Mouse (Mus musculus): ENCODE data around the gene Sim2. TPM values are rescaled to one million over a fixed set of nuclear protein-coding genes. Genes with fewer than 3 reads are reported as not detected.
A peak's percentile ranks its signal among the peaks of the same experiment; 100 is the strongest.

Sim2 gene
- polyA plus RNA-seq, 1 experiment from 2014 or later = 0.16 TPM

DNA sequence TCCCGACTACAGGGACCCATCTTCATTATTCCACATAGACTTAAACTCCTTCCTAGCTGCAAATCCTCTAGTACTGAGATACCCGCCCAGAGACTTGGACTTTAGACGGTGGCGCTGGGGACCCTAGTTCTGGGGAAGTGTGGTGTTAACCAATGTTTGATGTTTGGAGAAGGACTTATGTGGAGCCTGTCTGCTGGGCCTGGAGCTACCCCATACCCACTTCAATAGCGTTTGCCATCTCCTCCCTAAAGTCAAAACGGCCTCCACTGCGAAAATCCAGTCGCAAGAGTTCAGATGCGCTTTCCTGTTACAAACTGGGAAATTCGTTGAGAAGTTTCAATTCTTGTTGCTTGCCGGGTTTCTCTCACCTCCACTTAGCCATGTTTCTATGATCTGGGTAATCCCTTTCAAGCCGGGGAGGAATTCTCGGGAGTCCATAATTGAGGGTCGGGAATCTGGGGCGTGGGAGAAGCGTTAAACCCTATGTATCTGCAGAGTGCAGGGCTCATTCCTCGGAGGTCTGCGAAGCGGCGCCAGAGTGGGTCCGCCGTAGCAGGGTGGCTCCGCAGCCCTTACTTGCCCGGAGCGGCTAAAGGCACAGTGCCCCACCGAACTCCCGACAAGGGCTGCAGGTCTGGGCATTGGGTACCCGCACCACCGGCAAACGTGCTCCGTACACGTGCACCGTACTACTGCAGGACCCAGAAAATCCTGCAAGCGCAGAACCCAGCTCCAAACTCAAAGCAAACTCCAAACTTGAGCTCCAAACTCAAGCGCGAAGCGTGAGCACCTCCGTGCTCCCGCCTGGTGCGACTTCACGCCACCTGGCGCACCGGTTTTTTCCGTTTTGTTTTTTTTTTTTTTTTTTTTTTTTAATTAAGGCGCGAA lies 1.5 kb upstream of the Sim2 start:
- no peaks in the 10 kb centered on the region for H3K9me3 ChIP-seq (ENCODE audit: control insufficient read depth, low read length)
- no peaks in the 10 kb centered on the region for H3K36me3 ChIP-seq (ENCODE audit: control insufficient read depth, insufficient read depth, low read length)
- H3K4me2 ChIP-seq (ENCODE audit: low read depth) = no peak overlapping the region
- under 1% methylated on average over 46 of the region's 46 CpGs for WGBS
- H3K27me3 ChIP-seq (ENCODE audit: control insufficient read depth, insufficient read depth, low read length) = peaks cover 95% of the 10 kb centered on the region
- no peak overlapping the region for H3K27ac ChIP-seq (ENCODE audit: low read depth, low read length)
- no peak overlapping the region for H3K9ac ChIP-seq (ENCODE audit: low read length)
- DNase-seq (ENCODE audit: low spot score) (peak; percentile 47), ATAC-seq (ENCODE audit: insufficient read depth, low FRiP score, low TSS enrichment) (no peak)
- no peak overlapping the region for H3K4me3 ChIP-seq (ENCODE audit: low read depth, low read length)
- peaks cover 12% of the 10 kb centered on the region for H3K4me1 ChIP-seq (ENCODE audit: control insufficient read depth, insufficient read depth, low read length)

DNA sequence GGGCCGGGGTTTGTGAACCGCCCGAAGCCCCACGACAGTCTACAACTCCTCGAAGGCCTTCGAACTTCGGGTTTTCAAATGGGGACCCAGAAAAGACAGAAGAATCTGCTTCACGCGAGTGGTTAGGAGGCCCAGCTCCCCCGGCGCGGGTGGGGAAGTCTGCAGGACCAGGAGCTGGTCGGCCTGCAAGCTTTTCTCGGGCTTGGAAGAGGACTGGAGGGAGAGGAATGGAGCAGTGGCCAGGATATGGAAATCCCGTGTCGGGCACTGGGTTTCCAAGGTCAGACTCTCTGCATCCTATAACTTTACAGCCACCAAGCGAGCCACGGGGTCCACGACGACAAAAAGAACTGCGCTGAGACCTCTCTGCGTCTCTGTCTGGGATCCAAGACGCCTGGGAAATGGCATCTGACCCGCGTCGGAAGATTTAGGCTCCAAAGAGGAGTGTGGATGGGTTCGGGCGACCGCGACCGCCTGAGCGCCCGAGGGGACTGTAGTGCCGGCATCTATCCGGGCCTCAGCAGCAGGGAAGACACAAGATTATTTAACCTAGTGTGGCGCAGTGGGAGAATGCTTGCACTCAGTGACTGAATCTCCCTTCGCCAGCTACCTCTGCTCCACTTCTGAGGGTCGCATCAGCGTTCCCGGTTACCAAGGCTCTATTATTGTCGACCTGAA lies 744 bp upstream of the Sim2 start:
- under 1% methylated on average over 41 of the region's 41 CpGs for WGBS
- H3K27me3 ChIP-seq (ENCODE audit: control insufficient read depth, insufficient read depth, low read length) = peaks cover 97% of the 10 kb centered on the region
- H3K4me3 ChIP-seq (ENCODE audit: low read depth, low read length) = no peak overlapping the region
- no peak overlapping the region for H3K27ac ChIP-seq (ENCODE audit: low read depth, low read length)
- no peaks in the 10 kb centered on the region for H3K9me3 ChIP-seq (ENCODE audit: control insufficient read depth, low read length)
- DNase-seq (ENCODE audit: low spot score) (peak; percentile 48), ATAC-seq (ENCODE audit: insufficient read depth, low FRiP score, low TSS enrichment) (no peak)
- no peak overlapping the region for H3K9ac ChIP-seq (ENCODE audit: low read length)
- peaks cover 12% of the 10 kb centered on the region for H3K4me1 ChIP-seq (ENCODE audit: control insufficient read depth, insufficient read depth, low read length)
- H3K36me3 ChIP-seq (ENCODE audit: control insufficient read depth, insufficient read depth, low read length) = no peaks in the 10 kb centered on the region
- H3K4me2 ChIP-seq (ENCODE audit: low read depth) = no peak overlapping the region

DNA sequence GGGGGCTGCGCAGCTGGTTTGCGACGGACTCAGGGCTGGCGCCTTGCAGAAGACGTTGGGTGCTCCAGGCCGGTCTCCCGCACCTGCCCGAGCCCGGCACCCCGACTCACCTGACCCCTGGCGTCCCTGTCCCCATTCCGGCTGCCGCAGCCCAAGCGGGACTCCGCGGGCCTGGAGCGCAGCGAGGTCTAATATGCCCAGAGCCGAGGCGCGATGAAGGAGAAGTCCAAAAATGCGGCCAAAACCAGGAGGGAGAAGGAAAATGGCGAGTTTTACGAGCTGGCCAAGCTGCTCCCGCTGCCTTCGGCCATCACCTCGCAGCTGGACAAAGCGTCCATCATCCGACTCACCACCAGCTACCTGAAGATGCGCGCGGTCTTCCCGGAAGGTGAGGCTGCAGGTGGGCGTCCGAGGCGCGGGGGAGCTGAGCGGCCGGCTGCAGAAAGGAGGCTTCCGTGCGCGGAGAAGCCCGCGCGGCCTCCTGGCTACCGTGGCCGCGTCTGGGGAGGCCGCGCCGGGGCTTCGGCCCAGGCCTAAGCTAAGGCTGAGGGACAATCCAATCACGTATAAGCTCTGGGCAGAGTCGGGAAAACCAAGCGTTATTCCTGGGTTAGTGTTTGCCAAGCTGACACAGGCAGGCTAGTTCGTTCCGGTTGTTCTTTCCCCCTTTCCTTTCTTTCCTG lies 1.0 kb downstream of the Sim2 start:
- H3K4me3 ChIP-seq (ENCODE audit: low read depth, low read length) = peak overlapping the region; percentile 23
- DNase-seq (ENCODE audit: low spot score) = peak; percentile 51
- peaks cover 97% of the 10 kb centered on the region for H3K27me3 ChIP-seq (ENCODE audit: control insufficient read depth, insufficient read depth, low read length)
- no peaks in the 10 kb centered on the region for H3K9me3 ChIP-seq (ENCODE audit: control insufficient read depth, low read length)
- peaks cover 12% of the 10 kb centered on the region for H3K4me1 ChIP-seq (ENCODE audit: control insufficient read depth, insufficient read depth, low read length)
- no peak for ATAC-seq (ENCODE audit: insufficient read depth, low FRiP score, low TSS enrichment)
- no peak overlapping the region for H3K27ac ChIP-seq (ENCODE audit: low read depth, low read length)
- WGBS = under 1% methylated on average over 57 of the region's 57 CpGs
- H3K9ac ChIP-seq (ENCODE audit: low read length) = no peak overlapping the region
- H3K36me3 ChIP-seq (ENCODE audit: control insufficient read depth, insufficient read depth, low read length) = no peaks in the 10 kb centered on the region
- H3K4me2 ChIP-seq (ENCODE audit: low read depth) = peak overlapping the region; percentile 36

DNA sequence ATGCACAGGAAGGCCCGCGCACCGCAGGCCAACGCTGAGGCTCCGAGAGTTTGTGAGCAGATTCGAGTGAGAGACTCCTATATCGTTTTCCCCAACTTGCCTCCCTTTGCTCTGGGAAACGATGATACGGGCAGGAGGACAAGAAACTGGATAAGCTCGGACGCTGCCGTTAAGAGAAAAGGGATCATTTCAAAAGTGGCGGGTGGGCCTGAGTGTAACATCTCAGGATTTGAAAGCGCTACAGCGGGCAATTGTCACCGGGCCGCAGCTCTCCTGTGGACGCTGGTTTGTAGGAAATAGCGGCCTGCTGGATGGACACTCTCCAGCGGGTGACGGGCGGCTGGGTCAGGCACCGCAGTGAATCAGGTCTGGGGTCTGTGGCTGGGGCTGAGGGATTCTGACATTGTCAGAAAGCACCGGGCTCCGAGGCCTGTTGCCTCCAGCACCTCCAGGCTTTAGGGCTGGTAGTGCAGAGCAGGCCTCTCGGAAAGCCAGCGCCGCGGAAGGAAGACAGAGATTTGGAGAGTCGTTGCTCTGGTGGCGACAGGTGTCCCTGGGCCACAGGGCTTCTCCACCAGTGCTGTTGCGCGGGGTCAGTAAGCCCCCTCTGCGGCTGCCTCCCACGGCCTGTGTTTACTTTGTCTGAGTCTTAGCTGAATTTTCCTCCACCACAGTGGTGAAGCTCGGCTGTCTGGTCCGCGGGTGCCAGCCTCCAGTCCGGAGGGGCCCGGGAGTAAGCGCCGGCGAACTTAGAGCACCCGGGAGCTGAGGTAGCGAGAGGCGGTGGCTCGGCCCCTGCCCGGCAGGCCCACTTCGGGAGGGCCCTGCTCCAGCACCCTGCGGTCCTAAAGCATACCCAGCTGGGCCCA lies 2.2 kb downstream of the Sim2 start:
- no peak for ATAC-seq (ENCODE audit: insufficient read depth, low FRiP score, low TSS enrichment)
- Histone ChIP-seq H3K9ac (ENCODE audit: low read length) (no peak overlapping the region), H3K4me3 (ENCODE audit: low read depth, low read length) (no peak overlapping the region), H3K27ac (ENCODE audit: low read depth, low read length) (no peak overlapping the region), H3K4me2 (ENCODE audit: low read depth) (no peak overlapping the region), H3K36me3 (ENCODE audit: control insufficient read depth, insufficient read depth, low read length) (no peaks in the 10 kb centered on the region), H3K27me3 (ENCODE audit: control insufficient read depth, insufficient read depth, low read length) (peaks cover 97% of the 10 kb centered on the region), H3K9me3 (ENCODE audit: control insufficient read depth, low read length) (no peaks in the 10 kb centered on the region), H3K4me1 (ENCODE audit: control insufficient read depth, insufficient read depth, low read length) (peaks cover 12% of the 10 kb centered on the region)
- peak; percentile 61 for DNase-seq (ENCODE audit: low spot score)
- WGBS = under 1% methylated on average over 50 of the region's 50 CpGs

DNA sequence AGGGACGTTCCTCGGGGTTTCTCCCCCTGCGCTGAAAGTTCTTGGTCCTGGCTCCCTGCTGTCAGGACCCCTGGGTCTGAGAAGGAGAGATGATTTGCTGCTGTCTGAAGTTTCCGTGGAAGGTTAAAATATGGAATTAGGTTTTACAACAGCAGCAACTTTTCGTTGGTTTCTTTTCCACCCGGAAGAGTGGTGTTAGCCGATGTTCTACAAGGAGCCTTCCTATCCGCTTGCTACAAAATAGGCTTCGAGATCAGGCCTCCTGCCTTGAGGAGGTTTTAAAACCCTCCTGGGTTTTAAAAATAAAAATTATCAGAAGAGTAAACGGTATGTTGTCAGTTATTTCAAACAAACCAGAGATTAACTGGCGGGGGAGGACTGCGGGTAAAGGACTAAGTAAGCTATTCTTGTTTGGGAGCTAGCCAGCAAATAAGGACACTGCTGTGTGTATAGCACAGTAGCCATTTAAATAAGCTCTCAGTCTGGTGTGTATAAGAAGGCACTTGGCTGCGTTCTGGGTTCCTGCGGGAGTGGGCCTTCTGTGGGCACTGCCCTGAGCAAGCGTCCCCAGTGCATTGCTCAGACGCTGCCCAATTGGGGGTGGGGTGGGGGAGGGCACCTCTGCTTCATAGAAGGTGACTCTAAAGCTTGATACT lies 3.0 kb downstream of the Sim2 start:
- DNase-seq (ENCODE audit: low spot score) = peak; percentile 16
- H3K9me3 ChIP-seq (ENCODE audit: control insufficient read depth, low read length) = no peaks in the 10 kb centered on the region
- no peak overlapping the region for H3K9ac ChIP-seq (ENCODE audit: low read length)
- peaks cover 12% of the 10 kb centered on the region for H3K4me1 ChIP-seq (ENCODE audit: control insufficient read depth, insufficient read depth, low read length)
- 3% methylated on average over 16 of the region's 16 CpGs for WGBS
- no peaks in the 10 kb centered on the region for H3K36me3 ChIP-seq (ENCODE audit: control insufficient read depth, insufficient read depth, low read length)
- H3K4me2 ChIP-seq (ENCODE audit: low read depth) = no peak overlapping the region
- peaks cover 97% of the 10 kb centered on the region for H3K27me3 ChIP-seq (ENCODE audit: control insufficient read depth, insufficient read depth, low read length)
- no peak for ATAC-seq (ENCODE audit: insufficient read depth, low FRiP score, low TSS enrichment)
- H3K27ac ChIP-seq (ENCODE audit: low read depth, low read length) = no peak overlapping the region
- H3K4me3 ChIP-seq (ENCODE audit: low read depth, low read length) = no peak overlapping the region

DNA sequence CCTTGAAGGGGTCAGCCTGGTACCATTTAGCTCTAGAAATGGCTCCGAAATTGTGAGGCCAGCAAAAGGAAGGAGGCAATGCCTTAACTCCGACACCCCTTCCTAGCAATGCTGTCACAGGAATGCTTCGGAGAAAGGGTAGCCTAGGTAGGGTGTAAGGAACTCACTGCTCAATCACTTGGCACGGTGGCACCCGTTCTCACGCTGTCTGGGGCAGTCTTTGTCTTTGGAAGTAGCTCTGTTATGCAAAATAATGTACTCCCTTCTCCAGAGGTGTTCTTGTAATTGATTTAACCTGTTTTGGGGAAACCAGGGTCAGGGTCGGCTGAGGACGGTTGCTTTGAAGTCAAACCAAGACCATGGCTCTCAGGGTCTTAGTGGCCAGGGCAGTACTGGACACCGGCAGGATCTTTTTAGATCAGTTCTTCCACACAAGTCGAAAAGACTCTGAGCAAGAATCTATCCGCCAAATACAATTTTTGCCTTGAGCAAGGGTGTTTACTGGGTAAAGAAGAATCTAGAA lies 3.6 kb downstream of the Sim2 start:
- H3K27me3 ChIP-seq (ENCODE audit: control insufficient read depth, insufficient read depth, low read length) = peaks cover 97% of the 10 kb centered on the region
- ATAC-seq (ENCODE audit: insufficient read depth, low FRiP score, low TSS enrichment) (no peak), DNase-seq (ENCODE audit: low spot score) (peak; percentile 27)
- H3K27ac ChIP-seq (ENCODE audit: low read depth, low read length) = no peak overlapping the region
- no peak overlapping the region for H3K9ac ChIP-seq (ENCODE audit: low read length)
- no peak overlapping the region for H3K4me2 ChIP-seq (ENCODE audit: low read depth)
- no peak overlapping the region for H3K4me3 ChIP-seq (ENCODE audit: low read depth, low read length)
- H3K36me3 ChIP-seq (ENCODE audit: control insufficient read depth, insufficient read depth, low read length) = no peaks in the 10 kb centered on the region
- under 1% methylated on average over 11 of the region's 11 CpGs for WGBS
- H3K4me1 ChIP-seq (ENCODE audit: control insufficient read depth, insufficient read depth, low read length) = peaks cover 12% of the 10 kb centered on the region
- H3K9me3 ChIP-seq (ENCODE audit: control insufficient read depth, low read length) = no peaks in the 10 kb centered on the region

DNA sequence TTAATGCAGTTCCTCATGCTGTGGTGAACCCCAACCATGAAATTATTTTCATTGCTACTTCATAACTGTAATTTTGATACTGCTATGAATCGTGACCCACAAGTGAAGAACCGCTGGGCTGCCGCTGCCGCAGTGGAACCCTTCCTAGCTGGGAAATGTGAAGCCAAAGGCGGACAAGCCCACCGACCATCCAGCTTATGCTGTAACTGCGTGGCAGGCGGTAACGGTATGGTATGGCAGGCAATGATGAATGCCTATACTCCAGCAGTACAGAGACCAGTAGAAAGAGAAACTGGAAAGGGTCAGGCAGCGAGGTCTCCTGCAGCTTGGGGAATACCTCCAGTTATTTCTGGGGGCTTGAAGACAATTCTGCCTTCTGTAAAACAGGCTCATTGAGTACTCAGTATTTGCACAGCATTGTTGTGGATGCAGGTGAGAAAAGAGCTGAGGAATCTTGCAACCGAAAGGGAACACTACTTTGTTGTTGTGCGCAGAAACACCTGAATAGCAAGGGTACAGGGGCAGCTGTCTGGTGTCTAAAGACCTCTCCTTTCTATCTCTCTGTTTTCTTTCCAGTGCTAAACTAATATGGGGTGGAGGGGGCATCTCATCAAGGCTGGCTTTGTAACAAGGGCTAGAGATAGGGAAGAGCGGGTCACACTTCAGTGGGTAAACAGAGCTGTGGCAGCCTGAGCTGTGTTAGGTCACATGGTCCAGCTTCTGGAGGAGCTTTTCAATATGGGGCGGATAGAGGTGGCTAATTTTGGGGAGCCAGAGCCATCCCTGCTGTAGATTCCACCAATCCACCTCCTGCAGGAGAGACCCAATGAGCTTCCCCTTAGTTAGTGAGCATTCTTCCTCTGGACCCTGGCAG lies 4.3 kb downstream of the Sim2 start:
- Histone ChIP-seq H3K4me1 (ENCODE audit: control insufficient read depth, insufficient read depth, low read length) (peaks cover 12% of the 10 kb centered on the region), H3K4me3 (ENCODE audit: low read depth, low read length) (no peak overlapping the region), H3K9ac (ENCODE audit: low read length) (no peak overlapping the region), H3K9me3 (ENCODE audit: control insufficient read depth, low read length) (no peaks in the 10 kb centered on the region), H3K27me3 (ENCODE audit: control insufficient read depth, insufficient read depth, low read length) (peaks cover 97% of the 10 kb centered on the region), H3K36me3 (ENCODE audit: control insufficient read depth, insufficient read depth, low read length) (no peaks in the 10 kb centered on the region), H3K27ac (ENCODE audit: low read depth, low read length) (no peak overlapping the region), H3K4me2 (ENCODE audit: low read depth) (no peak overlapping the region)
- DNase-seq (ENCODE audit: low spot score) = peak; percentile 38
- 3% methylated on average over 14 of the region's 14 CpGs for WGBS
- no peak for ATAC-seq (ENCODE audit: insufficient read depth, low FRiP score, low TSS enrichment)
